18 mouse cellular contexts compared by ENCODE assay signal in the genomic region with DNA sequence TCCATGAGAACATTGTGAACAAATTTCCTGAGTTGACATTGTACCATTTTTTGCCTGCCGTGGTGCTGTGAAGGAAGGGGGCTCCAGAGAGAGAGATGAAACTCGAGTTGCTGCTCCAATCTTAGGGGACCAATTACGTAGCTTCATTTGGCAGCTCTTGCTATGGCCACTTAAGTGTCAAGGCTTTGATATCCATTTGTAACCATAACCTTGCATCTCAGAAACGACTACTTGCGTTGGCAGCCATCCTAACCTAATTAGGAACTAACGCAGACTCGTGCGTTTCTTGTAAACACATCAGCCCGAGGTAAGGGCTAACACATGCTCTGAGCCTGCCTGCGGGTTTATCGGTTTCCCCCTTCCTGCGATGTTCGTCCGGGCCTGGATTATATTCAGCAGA.
DNase-seq lines count a peak whose midpoint lies in the region; ATAC-seq and TF ChIP-seq lines count a peak whose summit lies in the region.
"Had no signal": no experiment of that assay in that cellular context is flagged by ENCODE, and none has a peak within 500 bp of the region (broad histone marks: within the 10 kb centered on the region; RNA-seq: fewer than 3 reads in every experiment).

No protein-coding gene starts in this region.

- no peak for TF ChIP-seq EP300 in lung, postnatal 0 days (IDR thresholded peaks at IDR 0.05)

- no peaks in the 10 kb centered on the region for H3K4me1 ChIP-seq in heart, embryonic 15.5 days (replicated peaks)
- H3K4me1 ChIP-seq in heart, embryonic 12.5 days (replicated peaks): no peaks in the 10 kb centered on the region
- no peaks in the 10 kb centered on the region for H3K4me1 ChIP-seq in lung, postnatal 0 days (ENCODE audit: insufficient read depth, low read depth, low read length)
- no peaks in the 10 kb centered on the region for H3K4me1 ChIP-seq in lung, adult 2 months (ENCODE audit: control insufficient read depth, insufficient read depth, low read length)
- H3K4me1 ChIP-seq in stomach, embryonic 16.5 days (ENCODE audit: control insufficient read depth, insufficient read depth, low read length): no peaks in the 10 kb centered on the region
- H3K4me1 ChIP-seq: forebrain, embryonic 12.5 days; liver, embryonic 15.5 days; midbrain, embryonic 12.5 days had no signal

- no peaks in the 10 kb centered on the region for H3K36me3 ChIP-seq in heart, embryonic 15.5 days
- H3K36me3 ChIP-seq in heart, embryonic 12.5 days: no peaks in the 10 kb centered on the region
- H3K36me3 ChIP-seq in lung, postnatal 0 days (ENCODE audit: insufficient read depth, low read length): no peaks in the 10 kb centered on the region
- H3K36me3 ChIP-seq in stomach, embryonic 16.5 days (ENCODE audit: control insufficient read depth, insufficient read depth, low read length): no peaks in the 10 kb centered on the region
- H3K36me3 ChIP-seq: forebrain, embryonic 12.5 days; liver, embryonic 15.5 days; midbrain, embryonic 12.5 days had no signal

- H3K27me3 ChIP-seq in heart, embryonic 15.5 days: no peaks in the 10 kb centered on the region
- H3K27me3 ChIP-seq in heart, embryonic 12.5 days (replicated peaks): no peaks in the 10 kb centered on the region
- H3K27me3 ChIP-seq in lung, postnatal 0 days (replicated peaks; ENCODE audit: insufficient read depth, low read length): no peaks in the 10 kb centered on the region
- H3K27me3 ChIP-seq in stomach, embryonic 16.5 days (ENCODE audit: control insufficient read depth, insufficient read depth, low read length): no peaks in the 10 kb centered on the region
- H3K27me3 ChIP-seq: forebrain, embryonic 12.5 days; liver, embryonic 15.5 days; midbrain, embryonic 12.5 days had no signal

- H3K27ac ChIP-seq in heart, embryonic 15.5 days: no peak overlapping the region
- no peak overlapping the region for H3K27ac ChIP-seq in heart, embryonic 12.5 days (ENCODE audit: poor library complexity, severe bottlenecking)
- no peak overlapping the region for H3K27ac ChIP-seq in lung, postnatal 0 days (ENCODE audit: low read length)
- no peak overlapping the region for H3K27ac ChIP-seq in stomach, embryonic 16.5 days (ENCODE audit: low read length)
- H3K27ac ChIP-seq: forebrain, embryonic 12.5 days; left cerebral cortex, adult 2 months; liver, embryonic 15.5 days; midbrain, embryonic 12.5 days had no signal

- TF ChIP-seq CTCF in lung, postnatal 0 days (IDR thresholded peaks at IDR 0.05): no peak
- TF ChIP-seq CTCF in lung, adult 2 months (IDR thresholded peaks at IDR 0.05; ENCODE audit: insufficient read depth, low read length): no peak

- H3K4me2 ChIP-seq in heart, embryonic 15.5 days: peak overlapping the region; percentile 7; the same call in 1 of the 2 replicates
- no peak overlapping the region for H3K4me2 ChIP-seq in heart, embryonic 12.5 days
- peak overlapping the region; percentile 32 for H3K4me2 ChIP-seq in lung, postnatal 0 days (replicated peaks; ENCODE audit: low read depth, low read length)
- H3K4me2 ChIP-seq in stomach, embryonic 16.5 days (ENCODE audit: low read depth, low read length): peak overlapping the region; percentile 43; the same call in 1 of the 2 replicates
- H3K4me2 ChIP-seq: forebrain, embryonic 12.5 days; liver, embryonic 15.5 days; midbrain, embryonic 12.5 days had no signal

- H3K9me3 ChIP-seq in heart, embryonic 15.5 days (replicated peaks): no peaks in the 10 kb centered on the region
- H3K9me3 ChIP-seq in heart, embryonic 12.5 days (replicated peaks): no peaks in the 10 kb centered on the region
- no peaks in the 10 kb centered on the region for H3K9me3 ChIP-seq in lung, postnatal 0 days (ENCODE audit: low read length)
- no peaks in the 10 kb centered on the region for H3K9me3 ChIP-seq in stomach, embryonic 16.5 days (replicated peaks; ENCODE audit: control insufficient read depth, low read length)
- H3K9me3 ChIP-seq: forebrain, embryonic 12.5 days; liver, embryonic 15.5 days; midbrain, embryonic 12.5 days had no signal

- DNase-seq in lung, postnatal 0 days (ENCODE audit: low spot score): no peak
- DNase-seq in lung, adult 2 months: no peak
- DNase-seq in forelimb bud, embryonic 11.5 days (ENCODE audit: low read depth, low spot score): peak; percentile 48
- DNase-seq in Muller cell, postnatal 12 days (ENCODE audit: inconsistent ontology term): no peak
- DNase-seq: cerebellum, adult 9-11 months; gastrocnemius, postnatal 36 days; heart, postnatal 14 days; kidney, adult 8-10 months; right cerebral cortex, adult 18-20 months; thymus, postnatal 25 days had no signal

- no peak for TF ChIP-seq POLR2A in lung, adult 2 months (IDR thresholded peaks at IDR 0.05; ENCODE audit: borderline replicate concordance, extremely low read depth, low read depth, low read length)

- no peak overlapping the region for H3K4me3 ChIP-seq in heart, embryonic 15.5 days
- H3K4me3 ChIP-seq in heart, embryonic 12.5 days: no peak overlapping the region
- H3K4me3 ChIP-seq in lung, postnatal 0 days (ENCODE audit: low read depth, low read length): no peak overlapping the region
- no peak overlapping the region for H3K4me3 ChIP-seq in lung, adult 2 months (replicated peaks; ENCODE audit: extremely low read depth, low read depth, low read length)
- H3K4me3 ChIP-seq in stomach, embryonic 16.5 days (replicated peaks; ENCODE audit: low read length): peak overlapping the region; percentile 12; the same call in 1 of the 2 replicates
- H3K4me3 ChIP-seq: forebrain, embryonic 12.5 days; left cerebral cortex, adult 2 months; liver, embryonic 15.5 days; midbrain, embryonic 12.5 days had no signal

- no peak for ATAC-seq in heart, embryonic 15.5 days (replicated peaks; ENCODE audit: insufficient number of reproducible peaks, insufficient read depth, low FRiP score, low read depth)
- no peak for ATAC-seq in heart, embryonic 12.5 days (ENCODE audit: insufficient number of reproducible peaks, low FRiP score)
- no peak for ATAC-seq in lung, postnatal 0 days
- ATAC-seq in stomach, embryonic 16.5 days (ENCODE audit: insufficient read depth, low FRiP score): no peak
- ATAC-seq in monocyte, adult 5-6 weeks (replicated peaks; ENCODE audit: insufficient number of reproducible peaks, low FRiP score, low TSS enrichment, poor library complexity, severe bottlenecking): no peak

- H3K9ac ChIP-seq in heart, embryonic 15.5 days: no peak overlapping the region
- no peak overlapping the region for H3K9ac ChIP-seq in heart, embryonic 12.5 days
- no peak overlapping the region for H3K9ac ChIP-seq in lung, postnatal 0 days (replicated peaks; ENCODE audit: low read depth)
- no peak overlapping the region for H3K9ac ChIP-seq in stomach, embryonic 16.5 days (ENCODE audit: low read length)
- H3K9ac ChIP-seq: forebrain, embryonic 12.5 days; liver, embryonic 15.5 days; midbrain, embryonic 12.5 days had no signal

- WGBS in heart, embryonic 15.5 days: 52% methylated on average over 14 of the region's 14 CpGs
- WGBS in heart, embryonic 12.5 days: 67% methylated on average over 14 of the region's 14 CpGs
- WGBS in lung, postnatal 0 days: 28% methylated on average over 14 of the region's 14 CpGs
- WGBS in lung, adult 2 months: 28% methylated on average over 14 of the region's 14 CpGs
- 37% methylated on average over 14 of the region's 14 CpGs for WGBS in stomach, embryonic 16.5 days
